Mouse (Mus musculus) liver, postnatal 0 days (tissue): ENCODE data around the gene Mecr.

Experiments
- CTCF ChIP-seq: sonication (generic); IDR thresholded peaks from 2 replicates; pipeline ENCODE4 v1.5.1; 2016; ENCODE audit warnings: antibody characterized with exemption, low read depth
- EP300 ChIP-seq: IDR thresholded peaks from 2 replicates; pipeline ENCODE4 v1.6.1; 2016; ENCODE audit warnings: antibody characterized with exemption, low read depth, mild to moderate bottlenecking

GRCm38 (mm10) chr4:131836891-131837491 is 6.3 kb upstream of the Mecr start:
- TF ChIP-seq CTCF = no peak
- no peak for TF ChIP-seq EP300
